Comparison of ENCODE assay signal across 8 mouse cellular contexts in the genomic region with DNA sequence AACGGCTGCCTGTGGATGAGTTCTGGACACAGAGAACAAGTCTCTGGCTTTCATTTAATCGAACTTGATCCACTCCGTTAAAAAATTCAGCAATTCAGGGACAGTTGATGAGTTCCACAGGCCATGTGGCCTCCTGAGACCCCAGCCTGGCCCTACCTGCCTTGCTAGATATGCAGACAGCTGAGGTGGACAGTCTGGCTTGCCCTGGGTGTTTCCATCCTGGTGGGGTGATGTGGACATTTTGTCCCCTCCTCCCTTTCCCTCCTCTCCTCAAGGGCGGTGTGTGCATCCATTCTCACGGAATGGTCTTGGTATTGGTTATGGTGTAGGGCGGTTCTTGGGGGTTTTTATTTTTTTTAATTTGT.
DNase-seq lines count a peak whose midpoint lies in the region; ATAC-seq and TF ChIP-seq lines count a peak whose summit lies in the region.

No protein-coding gene starts in this region.

- H3K4me2 ChIP-seq in limb, embryonic 15.5 days: peak overlapping the region; percentile 37
- peak overlapping the region; percentile 39 for H3K4me2 ChIP-seq in stomach, embryonic 15.5 days

- no peak for TF ChIP-seq POLR2A in testis, adult 2 months (IDR thresholded peaks at IDR 0.05; ENCODE audit: control insufficient read depth, low read depth, low read length)

- H3K9me3 ChIP-seq in limb, embryonic 15.5 days: no peaks in the 10 kb centered on the region
- no peaks in the 10 kb centered on the region for H3K9me3 ChIP-seq in stomach, embryonic 15.5 days

- no peak for ATAC-seq in limb, embryonic 15.5 days (ENCODE audit: insufficient number of reproducible peaks, low FRiP score, low TSS enrichment, low read depth)
- ATAC-seq in stomach, embryonic 15.5 days (ENCODE audit: insufficient read depth, low FRiP score, low read depth): no peak

- WGBS in limb, embryonic 15.5 days: 52% methylated on average over 6 of the region's 6 CpGs
- 60% methylated on average over 6 of the region's 6 CpGs for WGBS in stomach, embryonic 15.5 days

- H3K9ac ChIP-seq in limb, embryonic 15.5 days: peak overlapping the region; percentile 27; the same call in 1 of the 2 replicates
- no peak overlapping the region for H3K9ac ChIP-seq in stomach, embryonic 15.5 days

- no peak for TF ChIP-seq CTCF in gastrocnemius, adult 2 months (IDR thresholded peaks at IDR 0.05)
- no peak for TF ChIP-seq CTCF in testis, adult 2 months (IDR thresholded peaks at IDR 0.05; ENCODE audit: control insufficient read depth, insufficient read depth, insufficient replicate concordance, low read depth, low read length)

- H3K36me3 ChIP-seq in testis, adult 2 months (ENCODE audit: control insufficient read depth, insufficient read depth, low read length): no peaks in the 10 kb centered on the region
- no peaks in the 10 kb centered on the region for H3K36me3 ChIP-seq in limb, embryonic 15.5 days
- H3K36me3 ChIP-seq in stomach, embryonic 15.5 days: no peaks in the 10 kb centered on the region

- DNase-seq in gastrocnemius, adult 2 months: peak; percentile 54
- no peak for DNase-seq in gastrocnemius, postnatal 25 days
- DNase-seq in testis, postnatal 10 days (ENCODE audit: low spot score): no peak
- no peak for DNase-seq in layer of hippocampus, adult 18-20 months (ENCODE audit: low spot score in 2 of 2)
- no peak for DNase-seq in spleen, postnatal 14 days (ENCODE audit: low spot score in 2 of 2)

- H3K4me1 ChIP-seq in testis, adult 2 months (ENCODE audit: control insufficient read depth, insufficient read depth, low read length): no peaks in the 10 kb centered on the region
- peaks cover 37% of the 10 kb centered on the region for H3K4me1 ChIP-seq in limb, embryonic 15.5 days
- H3K4me1 ChIP-seq in stomach, embryonic 15.5 days: peaks cover 25% of the 10 kb centered on the region

- intact Hi-C loops in gastrocnemius, adult 2 months (cut with DNase I): loop anchor here (5.0 kb wide), 2 partner anchors 40 to 140 kb away; no protein-coding TSS in a partner anchor

- no peaks in the 10 kb centered on the region for H3K27me3 ChIP-seq in testis, adult 2 months (ENCODE audit: control insufficient read depth, insufficient read depth, low read length)
- no peaks in the 10 kb centered on the region for H3K27me3 ChIP-seq in limb, embryonic 15.5 days
- H3K27me3 ChIP-seq in stomach, embryonic 15.5 days (replicated peaks): no peaks in the 10 kb centered on the region

- peak overlapping the region; percentile 73 for H3K4me3 ChIP-seq in gastrocnemius, adult 2 months
- no peak overlapping the region; the same call in 1 of the 2 replicates for H3K4me3 ChIP-seq in testis, adult 2 months (ENCODE audit: control insufficient read depth, low read depth, low read length)
- H3K4me3 ChIP-seq in limb, embryonic 15.5 days: peak overlapping the region; percentile 7
- 0 out of 2 replicates have a peak overlapping the region, but pooled peaks have one; percentile 0 for H3K4me3 ChIP-seq in stomach, embryonic 15.5 days (replicated peaks)

- peak overlapping the region; percentile 93 for H3K27ac ChIP-seq in gastrocnemius, adult 2 months
- peak overlapping the region; percentile 85 for H3K27ac ChIP-seq in testis, adult 2 months (ENCODE audit: control insufficient read depth, insufficient read depth, low read depth, low read length)
- H3K27ac ChIP-seq in limb, embryonic 15.5 days: peak overlapping the region; percentile 95
- H3K27ac ChIP-seq in stomach, embryonic 15.5 days: peak overlapping the region; percentile 97
